Mouse (Mus musculus) hindbrain, embryonic 16.5 days (tissue): ENCODE data around the gene Epha5. TPM values are rescaled to one million over a fixed set of nuclear protein-coding genes. Genes with fewer than 3 reads are reported as not detected.

Source experiments
- ATAC-seq: fragments of 200-750 bp; cut with Nextera tagmentation; 2 replicates; pipeline ENCODE4 v1.8.0; 2017; ENCODE audit warnings: moderate TSS enrichment, moderate library complexity
- H3K27ac ChIP-seq: fragments of 300-500 bp; sonication (generic); 2 replicates; pipeline ENCODE4 v1.5.1; 2014; ENCODE audit warnings: low read depth, mild to moderate bottlenecking, control low read depth, low read length, moderate library complexity
- H3K27me3 ChIP-seq: fragments of 300-500 bp; sonication (generic); replicated peaks from 2 replicates; pipeline ENCODE4 v1.6.1; 2014; ENCODE audit warnings: low read length; ENCODE audit not compliant: control insufficient read depth, insufficient read depth
- H3K36me3 ChIP-seq: fragments of 300-500 bp; sonication (generic); 2 replicates; pipeline ENCODE4 v1.6.1; 2014; ENCODE audit warnings: mild to moderate bottlenecking, low read length, moderate library complexity, mixed read lengths; ENCODE audit not compliant: control insufficient read depth, insufficient read depth
- H3K4me1 ChIP-seq: fragments of 300-500 bp; sonication (generic); 2 replicates; pipeline ENCODE4 v1.6.1; 2014; ENCODE audit warnings: low read depth, low read length; ENCODE audit not compliant: control insufficient read depth, insufficient read depth
- H3K4me2 ChIP-seq: fragments of 300-500 bp; sonication (generic); 2 replicates; pipeline ENCODE4 v1.6.1; 2014; ENCODE audit warnings: mild to moderate bottlenecking, low read length, control low read depth, moderate library complexity
- H3K4me3 ChIP-seq: fragments of 300-500 bp; sonication (generic); 2 replicates; pipeline ENCODE4 v1.5.1; 2014; ENCODE audit warnings: mild to moderate bottlenecking, low read length, control low read depth, moderate library complexity
- H3K9ac ChIP-seq: fragments of 300-500 bp; sonication (generic); 2 replicates; pipeline ENCODE4 v1.6.1; 2014; ENCODE audit warnings: low read depth, mild to moderate bottlenecking, control low read depth, low read length, moderate library complexity
- H3K9me3 ChIP-seq: fragments of 300-500 bp; sonication (generic); 2 replicates; pipeline ENCODE4 v1.6.1; 2014; ENCODE audit warnings: mild to moderate bottlenecking, low read length, moderate library complexity; ENCODE audit not compliant: control insufficient read depth
- WGBS: fragments of 180-500 bp; shearing (Covaris S2); extraction: QIAGEN DNeasy Blood & Tissue Kit; methylation state at CpG from one replicate; pipeline ENCODE4 v1.1.7; 2014; 5-methylcytosine and 5-hydroxymethylcytosine counted together
- polyA plus RNA-seq: library from polyadenylated mRNA; unstranded; fragments of >200 nt; fragmentation: Nextera tagmentation; extraction: Ambion mirVana; gene quantifications from 2 replicates; pipeline ENCODE4 v1.2.1, GENCODE M21; 2015

Epha5 gene
- polyA plus RNA-seq, 1 experiment from 2014 or later = 72.7 TPM

- Histone ChIP-seq H3K27me3 (no peaks in the 10 kb centered on the region), H3K4me3 (no peak overlapping the region), H3K9me3 (no peaks in the 10 kb centered on the region), H3K4me2 (no peak overlapping the region), H3K9ac (no peak overlapping the region), H3K36me3 (no peaks in the 10 kb centered on the region), H3K27ac (no peak overlapping the region), H3K4me1 (no peaks in the 10 kb centered on the region)
- ATAC-seq = peak; percentile 42; the same call in 1 of the 2 replicates
- 35% methylated on average over 6 of the region's 6 CpGs for WGBS
These were observed 153.2 kb downstream of the Epha5 start for GRCm38 (mm10) chr5:84263999-84264398.

- H3K9me3 ChIP-seq = no peaks in the 10 kb centered on the region
- H3K36me3 ChIP-seq = no peaks in the 10 kb centered on the region
- no peaks in the 10 kb centered on the region for H3K4me1 ChIP-seq
- H3K27me3 ChIP-seq = no peaks in the 10 kb centered on the region
- no peak overlapping the region for H3K4me3 ChIP-seq
- no peak for ATAC-seq
- no peak overlapping the region for H3K27ac ChIP-seq
- no peak overlapping the region for H3K4me2 ChIP-seq
- H3K9ac ChIP-seq = no peak overlapping the region
These were observed 187.2 kb downstream of the Epha5 start for GRCm38 (mm10) chr5:84229971-84230370.

- Histone ChIP-seq H3K36me3 (no peaks in the 10 kb centered on the region), H3K4me1 (no peaks in the 10 kb centered on the region), H3K4me3 (no peak overlapping the region), H3K27ac (no peak overlapping the region), H3K4me2 (no peak overlapping the region), H3K9me3 (no peaks in the 10 kb centered on the region), H3K9ac (no peak overlapping the region), H3K27me3 (no peaks in the 10 kb centered on the region)
- WGBS = 20% methylated on average over 2 of the region's 2 CpGs
- ATAC-seq = no peak
These were observed 208.6 kb downstream of the Epha5 start for GRCm38 (mm10) chr5:84208609-84209008.

- Histone ChIP-seq H3K9me3 (no peaks in the 10 kb centered on the region), H3K4me1 (no peaks in the 10 kb centered on the region), H3K27ac (no peak overlapping the region), H3K4me2 (no peak overlapping the region), H3K4me3 (no peak overlapping the region), H3K36me3 (no peaks in the 10 kb centered on the region), H3K9ac (no peak overlapping the region), H3K27me3 (no peaks in the 10 kb centered on the region)
- no peak for ATAC-seq
- 50% methylated on average over 3 of the region's 3 CpGs for WGBS
These were observed 223.8 kb downstream of the Epha5 start for GRCm38 (mm10) chr5:84193348-84193747.

GRCm38 (mm10) chr5:84184189-84184588 is 233.0 kb downstream of the Epha5 start:
- ATAC-seq = no peak
- Histone ChIP-seq H3K27ac (no peak overlapping the region), H3K4me3 (no peak overlapping the region), H3K9me3 (no peaks in the 10 kb centered on the region), H3K4me2 (no peak overlapping the region), H3K9ac (no peak overlapping the region), H3K36me3 (no peaks in the 10 kb centered on the region), H3K4me1 (no peaks in the 10 kb centered on the region), H3K27me3 (no peaks in the 10 kb centered on the region)
- WGBS = 91% methylated on average over 8 of the region's 8 CpGs

- no peak overlapping the region for H3K4me2 ChIP-seq
- no peaks in the 10 kb centered on the region for H3K4me1 ChIP-seq
- ATAC-seq = peak; percentile 98
- no peak overlapping the region for H3K9ac ChIP-seq
- no peaks in the 10 kb centered on the region for H3K36me3 ChIP-seq
- H3K4me3 ChIP-seq = no peak overlapping the region
- no peak overlapping the region for H3K27ac ChIP-seq
- WGBS = 49% methylated on average over 2 of the region's 2 CpGs
- no peaks in the 10 kb centered on the region for H3K27me3 ChIP-seq
- H3K9me3 ChIP-seq = no peaks in the 10 kb centered on the region
These were observed 264.1 kb downstream of the Epha5 start for GRCm38 (mm10) chr5:84153095-84153494.

GRCm38 (mm10) chr5:84142138-84142537 is 275.0 kb downstream of the Epha5 start:
- Histone ChIP-seq H3K27me3 (no peaks in the 10 kb centered on the region), H3K27ac (no peak overlapping the region), H3K9me3 (no peaks in the 10 kb centered on the region), H3K9ac (no peak overlapping the region), H3K36me3 (no peaks in the 10 kb centered on the region), H3K4me2 (no peak overlapping the region), H3K4me1 (no peaks in the 10 kb centered on the region), H3K4me3 (no peak overlapping the region)
- ATAC-seq = no peak
- WGBS = 48% methylated on average over 4 of the region's 4 CpGs

GRCm38 (mm10) chr5:84095947-84096346 is 321.2 kb downstream of the Epha5 start:
- Histone ChIP-seq H3K4me2 (no peak overlapping the region), H3K4me3 (no peak overlapping the region), H3K9ac (no peak overlapping the region), H3K9me3 (no peaks in the 10 kb centered on the region), H3K27me3 (no peaks in the 10 kb centered on the region), H3K4me1 (no peaks in the 10 kb centered on the region), H3K36me3 (no peaks in the 10 kb centered on the region), H3K27ac (no peak overlapping the region)
- no peak for ATAC-seq
- 86% methylated on average over 11 of the region's 11 CpGs for WGBS

- H3K36me3 ChIP-seq = no peaks in the 10 kb centered on the region
- H3K9ac ChIP-seq = no peak overlapping the region
- no peaks in the 10 kb centered on the region for H3K4me1 ChIP-seq
- H3K9me3 ChIP-seq = no peaks in the 10 kb centered on the region
- 55% methylated on average over 6 of the region's 6 CpGs for WGBS
- H3K27me3 ChIP-seq = no peaks in the 10 kb centered on the region
- H3K4me3 ChIP-seq = no peak overlapping the region
- H3K4me2 ChIP-seq = no peak overlapping the region
- ATAC-seq = no peak
- no peak overlapping the region for H3K27ac ChIP-seq
These were observed 335.9 kb downstream of the Epha5 start for GRCm38 (mm10) chr5:84081321-84081720.

- H3K27ac ChIP-seq = no peak overlapping the region
- no peak overlapping the region for H3K4me3 ChIP-seq
- no peaks in the 10 kb centered on the region for H3K36me3 ChIP-seq
- no peak overlapping the region for H3K9ac ChIP-seq
- H3K27me3 ChIP-seq = no peaks in the 10 kb centered on the region
- no peaks in the 10 kb centered on the region for H3K4me1 ChIP-seq
- WGBS = 80% methylated on average over 7 of the region's 7 CpGs
- no peak overlapping the region for H3K4me2 ChIP-seq
- no peaks in the 10 kb centered on the region for H3K9me3 ChIP-seq
- no peak for ATAC-seq
These were observed 346.2 kb downstream of the Epha5 start for GRCm38 (mm10) chr5:84070976-84071375.
